Mouse (Mus musculus): ENCODE measurements around the gene Syt12.

DNA sequence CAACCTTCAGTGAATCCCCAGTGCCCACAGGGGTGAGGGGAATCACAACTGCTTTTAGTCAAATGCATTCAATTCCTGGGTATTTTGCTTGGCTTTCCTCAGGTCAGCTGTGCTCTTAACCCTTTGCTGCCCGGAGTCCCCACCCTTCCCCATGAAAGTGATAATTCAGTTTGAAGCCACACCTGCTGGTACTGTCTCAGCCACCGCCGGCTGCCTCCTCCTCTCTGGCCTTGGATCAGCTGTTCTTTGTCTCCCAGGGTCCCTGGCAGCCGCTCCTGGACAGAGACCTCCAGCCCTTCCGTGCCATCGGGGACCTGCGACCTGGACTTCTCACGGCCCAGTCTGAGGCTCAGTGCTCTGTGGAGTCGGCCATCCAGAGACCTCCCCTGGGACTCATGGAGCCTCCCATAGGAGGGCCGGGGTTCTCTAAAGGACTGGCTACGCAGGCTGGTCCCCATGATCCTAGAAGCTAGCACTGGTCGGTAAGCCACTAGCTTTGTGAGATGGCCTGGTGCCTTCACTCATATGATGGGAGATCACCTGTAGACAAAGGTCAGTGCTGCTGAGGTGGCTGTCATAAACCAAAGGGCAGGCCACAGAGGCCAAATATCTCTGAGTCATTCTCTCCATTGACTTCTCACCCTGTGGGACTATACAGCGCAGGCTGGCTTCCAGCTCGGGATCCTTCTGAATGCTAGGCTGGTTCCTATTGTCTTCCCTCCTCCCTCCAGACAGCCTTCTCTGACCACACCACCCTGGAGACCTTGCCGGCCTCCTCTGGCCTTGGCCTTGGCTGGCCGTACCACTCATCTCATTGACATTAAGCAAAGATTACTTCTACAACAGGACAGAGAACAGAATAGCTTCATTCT, 21.1 kb upstream of the Syt12 start, which contains the start of gene 2010003K11Rik:
- TF ChIP-seq TAL1 (conservative IDR thresholded peaks at IDR 0.05; ENCODE audit: low read depth, low read length) (no peak), CTCF (IDR thresholded peaks at IDR 0.05; ENCODE audit: low read depth, low read length) (no peak), GATA1 (IDR thresholded peaks at IDR 0.05; ENCODE audit: borderline replicate concordance, low read length) (no peak)

Data from G1E (cell line).